Mouse (Mus musculus): ENCODE data around the gene Rsph14.
"Not testable (repeated sequence)": the region's sequence is repeated elsewhere in the genome, so short reads cannot be mapped to it uniquely, and the experiment has no call there.

Rsph14 gene

GRCm38 (mm10) chr10:75053655-75054054, 21.3 kb upstream of the Rsph14 start:
- no peak for DNase-seq (ENCODE audit: low spot score in 2 of 2)

GRCm38 (mm10) chr10:75052902-75053301, 20.5 kb upstream of the Rsph14 start:
- no peak for DNase-seq (ENCODE audit: low spot score in 2 of 2)

GRCm38 (mm10) chr10:75051364-75052074, 19.1 kb upstream of the Rsph14 start:
- DNase-seq (ENCODE audit: low spot score in 2 of 2) = no peak

GRCm38 (mm10) chr10:75048711-75049110, 16.3 kb upstream of the Rsph14 start:
- no peak for DNase-seq (ENCODE audit: low spot score in 2 of 2)

GRCm38 (mm10) chr10:75045831-75046230, 13.4 kb upstream of the Rsph14 start:
- DNase-seq (ENCODE audit: low spot score in 2 of 2) = no peak

- DNase-seq (ENCODE audit: low spot score in 2 of 2) = no peak
These were observed 12.1 kb upstream of the Rsph14 start for GRCm38 (mm10) chr10:75044459-75044858.

GRCm38 (mm10) chr10:75042060-75042459, 9.7 kb upstream of the Rsph14 start:
- not testable (repeated sequence) for DNase-seq (ENCODE audit: low spot score in 2 of 2)

GRCm38 (mm10) chr10:75036883-75037379, 4.5 kb upstream of the Rsph14 start, which contains the start of gene Rab36:
Gene Rab36 (plus strand): TSS chr10:75037058.
- DNase-seq (ENCODE audit: low spot score in 2 of 2) = peak; percentile 97 to 98

- DNase-seq (ENCODE audit: low spot score in 2 of 2) = no peak
These were observed 856 bp downstream of the Rsph14 start for GRCm38 (mm10) chr10:75031345-75032114.

GRCm38 (mm10) chr10:75030234-75030633, 2.2 kb downstream of the Rsph14 start:
- DNase-seq (ENCODE audit: low spot score in 2 of 2) = no peak

GRCm38 (mm10) chr10:75029677-75030076, 2.7 kb downstream of the Rsph14 start:
- DNase-seq (ENCODE audit: low spot score in 2 of 2) = no peak

GRCm38 (mm10) chr10:75028743-75029142, 3.6 kb downstream of the Rsph14 start:
- DNase-seq (ENCODE audit: low spot score in 2 of 2) = no peak

GRCm38 (mm10) chr10:75026491-75026890, 5.9 kb downstream of the Rsph14 start:
- DNase-seq (ENCODE audit: low spot score in 2 of 2) = no peak

GRCm38 (mm10) chr10:75021138-75021537, 11.2 kb downstream of the Rsph14 start:
- DNase-seq (ENCODE audit: low spot score in 2 of 2) = peak; percentile 70 to 85

GRCm38 (mm10) chr10:75020271-75020670, 12.1 kb downstream of the Rsph14 start:
- no peak for DNase-seq (ENCODE audit: low spot score in 2 of 2)

- no peak for DNase-seq (ENCODE audit: low spot score in 2 of 2)
These were observed 15.9 kb downstream of the Rsph14 start for GRCm38 (mm10) chr10:75016481-75016880.

GRCm38 (mm10) chr10:75015465-75015864, 16.9 kb downstream of the Rsph14 start:
- no peak for DNase-seq (ENCODE audit: low spot score in 2 of 2)

- DNase-seq (ENCODE audit: low spot score in 2 of 2) = peak; percentile 52 to 77
These were observed 21.7 kb downstream of the Rsph14 start for GRCm38 (mm10) chr10:75010704-75011103.

GRCm38 (mm10) chr10:75006889-75007662, 25.3 kb downstream of the Rsph14 start:
- DNase-seq (ENCODE audit: low spot score in 2 of 2) = peak; percentile 69 to 86

GRCm38 (mm10) chr10:75004067-75004466, 28.3 kb downstream of the Rsph14 start:
- no peak for DNase-seq (ENCODE audit: low spot score in 2 of 2)

- DNase-seq (ENCODE audit: low spot score in 2 of 2) = no peak
These were observed 31.0 kb downstream of the Rsph14 start for GRCm38 (mm10) chr10:75001391-75001790.

GRCm38 (mm10) chr10:74995377-74995776, 37.0 kb downstream of the Rsph14 start:
- peak; percentile 82 to 83 for DNase-seq (ENCODE audit: low spot score in 2 of 2)

Data from right cerebral cortex, postnatal 10 days (tissue).